Mouse (Mus musculus) liver, adult 10 weeks (tissue): ENCODE results near the gene 9630041A04Rik. TPM values are rescaled to one million over a fixed set of nuclear protein-coding genes. Genes with fewer than 3 reads are reported as not detected.

Experiments used
- polyA plus RNA-seq: library from polyadenylated mRNA; stranded (reverse); fragments of 350-450 nt; fragmentation: Illumina TruSeq; extraction: RNeasy Lipid Tissue Mini Kit (QIAGEN cat#74804); gene quantifications from one replicate; pipeline ENCODE4 v1.2.3, GENCODE M21; 2014; ENCODE audit warnings: low read depth, low replicate concordance

Gene 9630041A04Rik
- polyA plus RNA-seq: not detected

DNA sequence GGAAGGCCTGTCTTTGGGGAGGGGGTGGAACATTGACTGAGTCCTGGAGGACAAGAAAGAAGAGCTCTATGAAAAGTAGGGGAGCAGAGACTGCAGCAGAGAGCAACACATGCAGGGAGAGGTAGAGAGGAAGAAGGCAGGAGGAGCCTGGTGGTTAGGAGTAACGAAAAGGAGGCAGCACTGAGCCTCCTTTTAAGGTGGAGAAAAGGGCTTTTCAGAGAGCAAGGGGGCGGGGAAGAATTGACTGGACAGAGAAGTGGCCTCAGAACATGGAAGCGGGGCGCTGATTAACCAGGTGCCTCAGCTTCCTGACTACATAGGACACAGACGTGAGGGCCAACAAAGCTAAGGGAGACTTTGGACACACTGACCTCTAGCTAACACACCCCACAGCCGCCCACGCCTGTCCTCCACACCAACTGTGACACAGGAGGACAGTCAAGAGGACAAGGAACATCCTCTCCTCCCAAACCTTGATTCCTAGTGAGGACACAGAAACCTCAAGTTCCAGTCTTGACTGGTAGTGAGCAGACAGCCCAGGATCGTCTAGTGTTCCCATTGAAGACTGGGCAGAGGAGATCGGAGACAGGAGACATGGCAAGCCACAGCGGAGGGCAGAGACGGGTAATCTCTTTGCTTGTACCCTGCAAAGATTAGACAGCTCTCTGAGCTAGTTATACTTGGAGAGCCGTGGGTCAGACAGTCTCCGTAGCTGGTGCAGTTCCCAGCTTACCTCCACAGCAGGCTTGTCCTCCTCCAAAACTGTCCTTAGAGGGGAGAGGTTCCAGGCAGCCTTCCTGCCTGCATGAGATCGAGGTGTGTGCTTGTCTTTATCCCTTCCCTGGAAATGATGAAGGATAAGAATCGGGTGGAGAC, at the start of gene 9630041A04Rik:
TSS of gene 9630041A04Rik (plus strand) at position 246 of the 876 bp plus-strand sequence.

